In the genomic region with DNA sequence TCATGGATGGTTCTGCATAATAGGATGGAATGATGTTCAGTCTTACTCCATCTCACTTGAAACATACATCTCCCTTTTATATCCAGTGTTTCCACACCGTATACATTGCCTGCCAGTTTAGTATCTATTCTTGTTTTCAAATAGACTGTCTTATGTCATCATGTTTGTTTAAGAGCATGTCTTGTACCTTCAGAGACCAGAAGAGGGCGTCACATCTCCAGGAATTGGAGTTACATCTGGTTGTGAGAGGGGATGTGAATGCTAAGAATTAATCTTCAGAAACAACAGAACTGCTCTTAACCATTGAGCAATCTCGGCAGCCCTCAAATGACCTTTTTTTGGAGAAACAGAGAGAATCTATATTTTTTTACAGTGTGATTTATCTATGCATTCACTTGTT, we compare ENCODE assay signal across 21 mouse cellular contexts.
DNase-seq lines count a peak whose midpoint lies in the region; ATAC-seq and TF ChIP-seq lines count a peak whose summit lies in the region.
"Had no signal": no experiment of that assay in that cellular context is flagged by ENCODE, and none has a peak within 500 bp of the region (broad histone marks: within the 10 kb centered on the region; RNA-seq: fewer than 3 reads in every experiment).

No protein-coding gene starts in this region.

- no peaks in the 10 kb centered on the region for H3K36me3 ChIP-seq in forebrain, embryonic 11.5 days (ENCODE audit: control insufficient read depth, insufficient read depth, low read length)
- H3K36me3 ChIP-seq in forebrain, postnatal 0 days (ENCODE audit: insufficient read depth) = no peaks in the 10 kb centered on the region
- no peaks in the 10 kb centered on the region for H3K36me3 ChIP-seq in liver, embryonic 13.5 days
- no peaks in the 10 kb centered on the region for H3K36me3 ChIP-seq in liver, embryonic 11.5 days (ENCODE audit: control insufficient read depth, insufficient read depth, low read length)
- H3K36me3 ChIP-seq in ES-E14 (ENCODE audit: control insufficient read depth, insufficient read depth, low read length, poor library complexity, severe bottlenecking) = no peaks in the 10 kb centered on the region
- no peaks in the 10 kb centered on the region for H3K36me3 ChIP-seq in liver, embryonic 15.5 days (replicated peaks)
- H3K36me3 ChIP-seq: embryonic facial prominence, embryonic 10.5 days; heart, embryonic 12.5 days; hindbrain, embryonic 13.5 days; kidney, embryonic 15.5 days; limb, embryonic 15.5 days; midbrain, embryonic 12.5 days; neural tube, embryonic 12.5 days had no signal

- no peak overlapping the region for H3K9ac ChIP-seq in forebrain, embryonic 11.5 days (ENCODE audit: low read length)
- no peak overlapping the region for H3K9ac ChIP-seq in forebrain, postnatal 0 days
- H3K9ac ChIP-seq in liver, embryonic 13.5 days = no peak overlapping the region
- no peak overlapping the region for H3K9ac ChIP-seq in liver, embryonic 11.5 days (ENCODE audit: low read depth, low read length)
- H3K9ac ChIP-seq in ES-E14 (ENCODE audit: insufficient read depth, low read depth, low read length, poor library complexity, severe bottlenecking) = no peak overlapping the region
- no peak overlapping the region for H3K9ac ChIP-seq in liver, embryonic 15.5 days
- H3K9ac ChIP-seq: forebrain, embryonic 13.5 days; heart, embryonic 12.5 days; hindbrain, embryonic 13.5 days; kidney, embryonic 15.5 days; limb, embryonic 15.5 days; midbrain, embryonic 12.5 days; neural tube, embryonic 12.5 days had no signal

- no peak for TF ChIP-seq CTCF in forebrain, postnatal 0 days (IDR thresholded peaks at IDR 0.05; ENCODE audit: low read depth)

- H3K4me2 ChIP-seq in forebrain, embryonic 11.5 days (ENCODE audit: low read depth, low read length, severe bottlenecking) = no peak overlapping the region
- H3K4me2 ChIP-seq in forebrain, postnatal 0 days (ENCODE audit: low read depth) = no peak overlapping the region
- H3K4me2 ChIP-seq in liver, embryonic 13.5 days = no peak overlapping the region
- H3K4me2 ChIP-seq in liver, embryonic 11.5 days = no peak overlapping the region
- H3K4me2 ChIP-seq in liver, embryonic 15.5 days = no peak overlapping the region
- H3K4me2 ChIP-seq: forebrain, embryonic 13.5 days; heart, embryonic 12.5 days; hindbrain, embryonic 13.5 days; kidney, embryonic 15.5 days; limb, embryonic 15.5 days; midbrain, embryonic 12.5 days; neural tube, embryonic 12.5 days had no signal

- H3K9me3 ChIP-seq in forebrain, embryonic 11.5 days (ENCODE audit: control insufficient read depth, low read length) = no peaks in the 10 kb centered on the region; the same call in 1 of the 2 replicates
- H3K9me3 ChIP-seq in forebrain, postnatal 0 days (ENCODE audit: low read length) = no peaks in the 10 kb centered on the region
- H3K9me3 ChIP-seq in liver, embryonic 13.5 days (replicated peaks) = no peaks in the 10 kb centered on the region
- H3K9me3 ChIP-seq in liver, embryonic 11.5 days (ENCODE audit: control insufficient read depth, low read length) = no peaks in the 10 kb centered on the region
- no peaks in the 10 kb centered on the region for H3K9me3 ChIP-seq in ES-E14 (ENCODE audit: control insufficient read depth, insufficient read depth, low read depth, low read length)
- H3K9me3 ChIP-seq in liver, embryonic 15.5 days (replicated peaks) = no peaks in the 10 kb centered on the region
- H3K9me3 ChIP-seq: embryonic facial prominence, embryonic 10.5 days; forebrain, embryonic 13.5 days; heart, embryonic 12.5 days; hindbrain, embryonic 13.5 days; limb, embryonic 15.5 days; midbrain, embryonic 12.5 days; neural tube, embryonic 12.5 days had no signal

- DNase-seq in forebrain, embryonic 11.5 days (ENCODE audit: low spot score) = peak; percentile 21
- DNase-seq in forebrain, postnatal 0 days = no peak
- DNase-seq in liver, embryonic 13.5 days = no peak
- DNase-seq in liver, embryonic 11.5 days (ENCODE audit: low spot score) = no peak
- no peak for DNase-seq in ES-E14 (ENCODE audit: low read depth, low spot score)
- DNase-seq in kidney, adult 9 months = no peak
- DNase-seq: adrenal gland, adult 2 months; cerebellum, adult 9-10 months; gastrocnemius, postnatal 25 days; right cerebral cortex, adult 18-20 months had no signal

- H3K4me3 ChIP-seq in forebrain, embryonic 11.5 days (ENCODE audit: low read depth, low read length) = no peak overlapping the region
- no peak overlapping the region for H3K4me3 ChIP-seq in forebrain, postnatal 0 days (ENCODE audit: low read depth, low read length)
- no peak overlapping the region for H3K4me3 ChIP-seq in liver, embryonic 13.5 days (replicated peaks)
- H3K4me3 ChIP-seq in liver, embryonic 11.5 days (ENCODE audit: low read depth, low read length) = no peak overlapping the region
- no peak overlapping the region for H3K4me3 ChIP-seq in ES-E14 (ENCODE audit: insufficient read depth in 1 of 2, low read depth in 1 of 2, low read length in 2 of 2, poor library complexity in 1 of 2, severe bottlenecking in 1 of 2)
- no peak overlapping the region for H3K4me3 ChIP-seq in liver, embryonic 15.5 days (replicated peaks)
- H3K4me3 ChIP-seq: embryonic facial prominence, embryonic 10.5 days; forebrain, embryonic 13.5 days; heart, embryonic 12.5 days; hindbrain, embryonic 13.5 days; kidney, embryonic 15.5 days; limb, embryonic 15.5 days; midbrain, embryonic 12.5 days; neural tube, embryonic 12.5 days had no signal

- H3K27me3 ChIP-seq in forebrain, embryonic 11.5 days (ENCODE audit: control insufficient read depth, insufficient read depth, low read length) = no peaks in the 10 kb centered on the region
- no peaks in the 10 kb centered on the region for H3K27me3 ChIP-seq in forebrain, postnatal 0 days (ENCODE audit: insufficient read depth, low read length)
- H3K27me3 ChIP-seq in liver, embryonic 13.5 days = no peaks in the 10 kb centered on the region
- no peaks in the 10 kb centered on the region for H3K27me3 ChIP-seq in liver, embryonic 11.5 days (replicated peaks; ENCODE audit: control insufficient read depth, insufficient read depth, low read length)
- H3K27me3 ChIP-seq in liver, embryonic 15.5 days = no peaks in the 10 kb centered on the region
- H3K27me3 ChIP-seq: forebrain, embryonic 13.5 days; heart, embryonic 12.5 days; hindbrain, embryonic 13.5 days; kidney, embryonic 15.5 days; midbrain, embryonic 12.5 days; neural tube, embryonic 12.5 days had no signal

- no peaks in the 10 kb centered on the region; the same call in 1 of the 2 replicates for H3K4me1 ChIP-seq in forebrain, embryonic 11.5 days (replicated peaks; ENCODE audit: control insufficient read depth, insufficient read depth, low read length)
- no peaks in the 10 kb centered on the region for H3K4me1 ChIP-seq in forebrain, postnatal 0 days (ENCODE audit: insufficient read depth)
- H3K4me1 ChIP-seq in liver, embryonic 13.5 days (replicated peaks) = peaks cover 83% of the 10 kb centered on the region
- H3K4me1 ChIP-seq in liver, embryonic 11.5 days (replicated peaks; ENCODE audit: control insufficient read depth, insufficient read depth, low read length) = peaks cover 30% of the 10 kb centered on the region
- peaks cover 0 to 6% of the 10 kb centered on the region in 2 experiments; a peak in 1 of 4 replicates for H3K4me1 ChIP-seq in ES-E14 (ENCODE audit: control insufficient read depth in 2 of 2, insufficient read depth in 2 of 2, low read length in 2 of 2, poor library complexity in 1 of 2)
- H3K4me1 ChIP-seq in liver, embryonic 15.5 days (replicated peaks) = peaks cover 76% of the 10 kb centered on the region

- no peak for ATAC-seq in forebrain, embryonic 11.5 days (replicated peaks; ENCODE audit: low FRiP score)
- no peak for ATAC-seq in forebrain, postnatal 0 days
- no peak for ATAC-seq in liver, embryonic 13.5 days (ENCODE audit: low read depth)
- ATAC-seq in liver, embryonic 11.5 days (replicated peaks; ENCODE audit: low FRiP score) = no peak
- ATAC-seq in liver, embryonic 15.5 days (ENCODE audit: insufficient read depth) = no peak
- no peak for ATAC-seq in granulocyte monocyte progenitor cell, adult 5-6 weeks (replicated peaks; ENCODE audit: poor library complexity, severe bottlenecking)
- ATAC-seq: forebrain, embryonic 13.5 days; inflammation-experienced regulatory T-cells, adult 6 months had no signal

- in situ Hi-C loops in ES-E14 (cut with MboI; ENCODE audit: low sequenced_read_pairs in 2 of 2, unreplicated experiment in 2 of 2) = loop anchor here (10.0 to 25.0 kb wide), 4 partner anchors 202 to 278 kb away; partner anchors contain the start of gene Klf3 (in 1 of the 2)

- 88% methylated on average over 3 of the region's 3 CpGs for WGBS in forebrain, embryonic 11.5 days
- WGBS in forebrain, postnatal 0 days = 84% methylated on average over 3 of the region's 3 CpGs
- WGBS in liver, embryonic 13.5 days (ENCODE audit: insufficient replicate concordance) = 81% methylated on average over 3 of the region's 3 CpGs
- 80% methylated on average over 3 of the region's 3 CpGs for WGBS in liver, embryonic 11.5 days
- 87% methylated on average over 3 of the region's 3 CpGs for WGBS in liver, embryonic 15.5 days (ENCODE audit: insufficient replicate concordance)

- no peak overlapping the region for H3K27ac ChIP-seq in forebrain, embryonic 11.5 days (ENCODE audit: low read depth, low read length)
- H3K27ac ChIP-seq in forebrain, postnatal 0 days (ENCODE audit: low read depth, low read length) = no peak overlapping the region
- H3K27ac ChIP-seq in liver, embryonic 13.5 days = peak overlapping the region; percentile 98
- no peak overlapping the region for H3K27ac ChIP-seq in liver, embryonic 11.5 days (ENCODE audit: low read depth, low read length)
- H3K27ac ChIP-seq in ES-E14 (ENCODE audit: insufficient read depth, low read depth, low read length, poor library complexity, severe bottlenecking) = no peak overlapping the region
- H3K27ac ChIP-seq in liver, embryonic 15.5 days (replicated peaks) = peak overlapping the region; percentile 98
- H3K27ac ChIP-seq: forebrain, embryonic 13.5 days; hindbrain, embryonic 13.5 days; limb, embryonic 15.5 days; neural tube, embryonic 12.5 days had no signal

TF ChIP-seq in ES-E14, 5 proteins besides CTCF, POLR2A, EP300 and RAD21:
- TF ChIP-seq HCFC1 (IDR thresholded peaks at IDR 0.05; ENCODE audit: borderline replicate concordance, insufficient read depth, low read length) = no peak
- TF ChIP-seq ZNF384 (IDR thresholded peaks at IDR 0.05; ENCODE audit: low read depth, low read length) = no peak
- 0 out of 2 replicates have a peak, but pooled peaks have one; percentile 64 for TF ChIP-seq ZC3H11A (IDR thresholded peaks at IDR 0.05; ENCODE audit: borderline replicate concordance, low read depth, low read length)
- TF ChIP-seq MAFK (IDR thresholded peaks at IDR 0.05; ENCODE audit: insufficient read depth, low read depth, low read length) = no peak
TF ChIP-seq in ES-E14: peak in this region for 1.

Comparison
In these comparisons a context has a peak if more than half of its experiments do, and no peak if none do; other contexts are left out.
1. H3K27ac ChIP-seq: peak in liver, embryonic 13.5 days (single experiment) and liver, embryonic 15.5 days (single experiment); none in forebrain, embryonic 11.5 days (single experiment), forebrain, postnatal 0 days (single experiment), liver, embryonic 11.5 days (single experiment) and ES-E14 (single experiment).